Mouse (Mus musculus) limb, embryonic 14.5 days (tissue): Measurements from ENCODE around the gene Ttc28. TPM values are rescaled to one million over a fixed set of nuclear protein-coding genes. Genes with fewer than 3 reads are reported as not detected.

ENCODE experiments used
- ATAC-seq: fragments of 200-750 bp; cut with Nextera tagmentation; 2 replicates; pipeline ENCODE4 v1.8.0; 2017; ENCODE audit warnings: low read depth, moderate number of reproducible peaks, moderate TSS enrichment; ENCODE audit not compliant: low FRiP score
- DNase-seq: peaks from one replicate; pipeline ENCODE4 v3.0.0-alpha.2; 2015; ENCODE audit warnings: low spot score
- H3K27ac ChIP-seq: fragments of 300-500 bp; sonication (generic); replicated peaks from 2 replicates; pipeline ENCODE4 v1.5.1; 2014; ENCODE audit warnings: low read depth, mild to moderate bottlenecking, low read length, moderate library complexity, mixed read lengths
- H3K27me3 ChIP-seq: fragments of 300-500 bp; sonication (generic); 2 replicates; pipeline ENCODE4 v1.6.1; 2014; ENCODE audit warnings: low read length, mixed read lengths; ENCODE audit not compliant: control insufficient read depth, insufficient read depth
- H3K36me3 ChIP-seq: fragments of 300-500 bp; sonication (generic); 2 replicates; pipeline ENCODE4 v1.6.1; 2014; ENCODE audit warnings: mild to moderate bottlenecking, low read length, moderate library complexity, mixed read lengths; ENCODE audit not compliant: control insufficient read depth, insufficient read depth
- H3K4me1 ChIP-seq: fragments of 300-500 bp; sonication (generic); 2 replicates; pipeline ENCODE4 v1.6.1; 2014; ENCODE audit warnings: antibody characterized with exemption, low read length, mixed read lengths; ENCODE audit not compliant: control insufficient read depth, insufficient read depth
- H3K4me2 ChIP-seq: fragments of 300-500 bp; sonication (generic); replicated peaks from 2 replicates; pipeline ENCODE4 v1.6.1; 2014; ENCODE audit warnings: low read depth, mild to moderate bottlenecking, low read length, moderate library complexity; ENCODE audit not compliant: severe bottlenecking
- H3K4me3 ChIP-seq: fragments of 300-500 bp; sonication (generic); replicated peaks from 2 replicates; pipeline ENCODE4 v1.5.1; 2014; ENCODE audit warnings: low read length
- H3K9ac ChIP-seq: fragments of 300-500 bp; sonication (generic); 2 replicates; pipeline ENCODE4 v1.6.1; 2014; ENCODE audit warnings: mild to moderate bottlenecking, low read depth, low read length, moderate library complexity; ENCODE audit not compliant: severe bottlenecking
- H3K9me3 ChIP-seq: fragments of 300-500 bp; sonication (generic); 2 replicates; pipeline ENCODE4 v1.6.1; 2016; ENCODE audit warnings: low read length; ENCODE audit not compliant: control insufficient read depth
- POLR2A ChIP-seq: fragments of 200-500 bp; IDR thresholded peaks from 2 replicates; pipeline ENCODE4 v1.8.0; 2012; ENCODE audit warnings: inconsistent platforms, mild to moderate bottlenecking, moderate library complexity, borderline replicate concordance; ENCODE audit not compliant: insufficient read depth, insufficient read length; ENCODE audit errors: extremely low read depth
- WGBS: fragments of 180-500 bp; shearing (Covaris S2); extraction: QIAGEN DNeasy Blood & Tissue Kit; methylation state at CpG from one replicate; pipeline ENCODE4 v1.1.7; 2014; 5-methylcytosine and 5-hydroxymethylcytosine counted together
- polyA plus RNA-seq, 2 experiments: library from polyadenylated mRNA; depleted of rRNA in 1 of 2; stranded (reverse) in 1 of 2; unstranded in 1 of 2; fragments of >200 nt; fragmentation: Nextera tagmentation in 1 of 2; extraction: Ambion mirVana in 1 of 2; gene quantifications; 2 replicates each; pipeline versions ENCODE4 v1.2.1 to v1.2.3; 2012 to 2014

Gene Ttc28
- polyA plus RNA-seq, 2 experiments: 16.3 to 19.9 TPM

- no peak overlapping the region for H3K4me2 ChIP-seq
- H3K27me3 ChIP-seq: no peaks in the 10 kb centered on the region
- no peak overlapping the region for H3K9ac ChIP-seq
- TF ChIP-seq POLR2A: no peak
- no peak overlapping the region for H3K4me3 ChIP-seq
- no peak for DNase-seq
- WGBS: 74% methylated on average over 12 of the region's 12 CpGs
- no peak for ATAC-seq
- H3K9me3 ChIP-seq: no peaks in the 10 kb centered on the region
- H3K27ac ChIP-seq: peak overlapping the region; percentile 48; the same call in 1 of the 2 replicates
- peaks cover 41% of the 10 kb centered on the region for H3K4me1 ChIP-seq
- peaks cover 78% of the 10 kb centered on the region for H3K36me3 ChIP-seq
Measured at GRCm38 (mm10) chr5:111229041-111229394, 349.4 kb downstream of the Ttc28 start.

- H3K9me3 ChIP-seq: no peaks in the 10 kb centered on the region
- H3K9ac ChIP-seq: no peak overlapping the region
- no peak overlapping the region for H3K4me2 ChIP-seq
- H3K27ac ChIP-seq: no peak overlapping the region
- DNase-seq (no peak), ATAC-seq (no peak)
- H3K27me3 ChIP-seq: no peaks in the 10 kb centered on the region
- no peak for TF ChIP-seq POLR2A
- peaks cover 41% of the 10 kb centered on the region for H3K4me1 ChIP-seq
- H3K36me3 ChIP-seq: peaks cover 71% of the 10 kb centered on the region
- H3K4me3 ChIP-seq: no peak overlapping the region
- 54% methylated on average over 3 of the region's 3 CpGs for WGBS
Measured at GRCm38 (mm10) chr5:111229671-111230070, 350.1 kb downstream of the Ttc28 start.

GRCm38 (mm10) chr5:111231044-111231443 lies 351.4 kb downstream of the Ttc28 start:
- no peak overlapping the region for H3K9ac ChIP-seq
- no peaks in the 10 kb centered on the region for H3K27me3 ChIP-seq
- TF ChIP-seq POLR2A: no peak
- H3K4me1 ChIP-seq: peaks cover 48% of the 10 kb centered on the region
- H3K27ac ChIP-seq: no peak overlapping the region
- DNase-seq: no peak
- H3K4me2 ChIP-seq: no peak overlapping the region
- 49% methylated on average over 12 of the region's 13 CpGs for WGBS
- no peak overlapping the region for H3K4me3 ChIP-seq
- ATAC-seq: no peak
- H3K36me3 ChIP-seq: peaks cover 58% of the 10 kb centered on the region
- no peaks in the 10 kb centered on the region for H3K9me3 ChIP-seq

GRCm38 (mm10) chr5:111231769-111232168 lies 352.2 kb downstream of the Ttc28 start:
- Histone ChIP-seq H3K4me2 (no peak overlapping the region), H3K4me1 (peaks cover 44% of the 10 kb centered on the region), H3K9me3 (no peaks in the 10 kb centered on the region), H3K36me3 (peaks cover 58% of the 10 kb centered on the region), H3K9ac (no peak overlapping the region), H3K27ac (no peak overlapping the region), H3K4me3 (no peak overlapping the region), H3K27me3 (no peaks in the 10 kb centered on the region)
- DNase-seq (no peak), ATAC-seq (no peak)
- WGBS: 78% methylated on average over 1 of the region's 1 CpGs
- TF ChIP-seq POLR2A: no peak

GRCm38 (mm10) chr5:111233022-111233709 lies 353.6 kb downstream of the Ttc28 start:
- H3K27me3 ChIP-seq: no peaks in the 10 kb centered on the region
- 0 out of 2 replicates have a peak, but pooled peaks have one; percentile 17 for ATAC-seq
- H3K4me2 ChIP-seq: no peak overlapping the region
- H3K4me1 ChIP-seq: peaks cover 30% of the 10 kb centered on the region
- no peak overlapping the region for H3K27ac ChIP-seq
- 43% methylated on average over 24 of the region's 24 CpGs for WGBS
- H3K9me3 ChIP-seq: no peaks in the 10 kb centered on the region
- H3K36me3 ChIP-seq: peaks cover 65% of the 10 kb centered on the region
- no peak overlapping the region for H3K4me3 ChIP-seq
- no peak for DNase-seq
- no peak for TF ChIP-seq POLR2A
- H3K9ac ChIP-seq: no peak overlapping the region
